Mouse (Mus musculus) erythroblast, embryonic 14.5 days (primary cell): ENCODE data around the gene Gys2. TPM values are rescaled to one million over a fixed set of nuclear protein-coding genes. Genes with fewer than 3 reads are reported as not detected.
A peak's percentile ranks its signal among the peaks of the same experiment; 100 is the strongest.

Experiments
- H3K27me3 ChIP-seq: 2 replicates; pipeline ENCODE4 v1.6.1; 2012; ENCODE audit warnings: inconsistent platforms; ENCODE audit not compliant: control insufficient read depth
- H3K36me3 ChIP-seq: 2 replicates; pipeline ENCODE4 v1.6.1; 2012; ENCODE audit warnings: mild to moderate bottlenecking, inconsistent platforms; ENCODE audit not compliant: control insufficient read depth
- H3K4me1 ChIP-seq: 2 replicates; pipeline ENCODE4 v1.6.1; 2012; ENCODE audit warnings: inconsistent platforms; ENCODE audit not compliant: control insufficient read depth
- H3K4me3 ChIP-seq: replicated peaks from 2 replicates; pipeline ENCODE3; 2012; ENCODE audit warnings: moderate library complexity, mild to moderate bottlenecking, inconsistent platforms
- H3K9me3 ChIP-seq: 2 replicates; pipeline ENCODE4 v1.6.1; 2012; ENCODE audit warnings: low read length, inconsistent platforms, mixed read lengths; ENCODE audit not compliant: control insufficient read depth
- GATA1 ChIP-seq: IDR thresholded peaks from 2 replicates; pipeline ENCODE4 v1.6.1; 2012; ENCODE audit warnings: low read length, inconsistent platforms, mixed read lengths
- TAL1 ChIP-seq: IDR thresholded peaks from 3 replicates; pipeline ENCODE4 v1.6.1; 2012; ENCODE audit warnings: low read length, inconsistent platforms, mixed read lengths
- polyA plus RNA-seq: library from polyadenylated mRNA; stranded (reverse); fragments of >175 nt; gene quantifications from 2 replicates; pipeline ENCODE4 v1.2.3, GENCODE M21; 2012

The Gys2 gene
- polyA plus RNA-seq, 1 experiment, result not detected

- no peak for TF ChIP-seq GATA1
- no peak for TF ChIP-seq TAL1
- Histone ChIP-seq H3K4me1 (no peaks in the 10 kb centered on the region), H3K27me3 (peaks cover 44% of the 10 kb centered on the region), H3K4me3 (no peak overlapping the region), H3K36me3 (no peaks in the 10 kb centered on the region; the same call in 1 of the 2 replicates), H3K9me3 (no peaks in the 10 kb centered on the region)
Measured at GRCm38 (mm10) chr6:142414597-142414996, 58.3 kb downstream of the Gys2 start.

- Histone ChIP-seq H3K27me3 (peaks cover 44% of the 10 kb centered on the region), H3K4me3 (no peak overlapping the region), H3K36me3 (no peaks in the 10 kb centered on the region), H3K9me3 (no peaks in the 10 kb centered on the region), H3K4me1 (no peaks in the 10 kb centered on the region)
- TF ChIP-seq TAL1 (no peak), GATA1 (no peak)
Measured at GRCm38 (mm10) chr6:142413845-142414244, 59.1 kb downstream of the Gys2 start.

GRCm38 (mm10) chr6:142412906-142413491 is 59.9 kb downstream of the Gys2 start, which contains the start of gene Spx:
Gene Spx, plus strand, starts transcription at chr6:142413441.
- Histone ChIP-seq H3K27me3 (peaks cover 44% of the 10 kb centered on the region), H3K4me1 (no peaks in the 10 kb centered on the region), H3K36me3 (no peaks in the 10 kb centered on the region), H3K9me3 (no peaks in the 10 kb centered on the region), H3K4me3 (no peak within 1 kb of the TSS)
- no peak for TF ChIP-seq GATA1
- no peak for TF ChIP-seq TAL1

GRCm38 (mm10) chr6:142411140-142411539 is 61.8 kb downstream of the Gys2 start:
- Histone ChIP-seq H3K4me1 (no peaks in the 10 kb centered on the region), H3K9me3 (no peaks in the 10 kb centered on the region), H3K27me3 (peaks cover 40% of the 10 kb centered on the region), H3K36me3 (no peaks in the 10 kb centered on the region), H3K4me3 (no peak overlapping the region)
- TF ChIP-seq GATA1 (no peak), TAL1 (no peak)

GRCm38 (mm10) chr6:142395756-142396155 is 77.2 kb downstream of the Gys2 start:
- H3K4me1 ChIP-seq, result peaks cover 3% of the 10 kb centered on the region
- no peak for TF ChIP-seq GATA1
- H3K36me3 ChIP-seq, result peaks cover 57% of the 10 kb centered on the region
- no peak overlapping the region for H3K4me3 ChIP-seq
- no peaks in the 10 kb centered on the region for H3K9me3 ChIP-seq
- no peaks in the 10 kb centered on the region for H3K27me3 ChIP-seq

- Histone ChIP-seq H3K4me3 (no peak overlapping the region), H3K4me1 (peaks cover 4% of the 10 kb centered on the region), H3K9me3 (no peaks in the 10 kb centered on the region), H3K36me3 (peaks cover 57% of the 10 kb centered on the region), H3K27me3 (no peaks in the 10 kb centered on the region)
- TF ChIP-seq GATA1, result no peak
- TF ChIP-seq TAL1, result no peak
Measured at GRCm38 (mm10) chr6:142394669-142395068, 78.2 kb downstream of the Gys2 start.

GRCm38 (mm10) chr6:142392312-142392711 is 80.6 kb downstream of the Gys2 start:
- H3K4me3 ChIP-seq, result no peak overlapping the region
- peaks cover 62% of the 10 kb centered on the region for H3K36me3 ChIP-seq
- TF ChIP-seq GATA1 (no peak), TAL1 (no peak)
- H3K4me1 ChIP-seq, result peaks cover 25% of the 10 kb centered on the region
- no peaks in the 10 kb centered on the region for H3K27me3 ChIP-seq
- no peaks in the 10 kb centered on the region for H3K9me3 ChIP-seq

GRCm38 (mm10) chr6:142389101-142389500 is 83.8 kb downstream of the Gys2 start:
- Histone ChIP-seq H3K4me1 (peaks cover 32% of the 10 kb centered on the region), H3K9me3 (no peaks in the 10 kb centered on the region), H3K4me3 (no peak overlapping the region), H3K27me3 (no peaks in the 10 kb centered on the region), H3K36me3 (peaks cover 41% of the 10 kb centered on the region)
- no peak for TF ChIP-seq TAL1
- no peak for TF ChIP-seq GATA1

- Histone ChIP-seq H3K27me3 (no peaks in the 10 kb centered on the region), H3K4me3 (peak overlapping the region; percentile 95), H3K9me3 (no peaks in the 10 kb centered on the region), H3K36me3 (peaks cover 31% of the 10 kb centered on the region), H3K4me1 (peaks cover 32% of the 10 kb centered on the region)
- TF ChIP-seq GATA1, result no peak
- TF ChIP-seq TAL1, result no peak
Measured at GRCm38 (mm10) chr6:142387755-142388271, 85.1 kb downstream of the Gys2 start.
